Mouse (Mus musculus) intestine, embryonic 15.5 days (tissue): ENCODE data around the gene Atp1b2. TPM values are rescaled to one million over a fixed set of nuclear protein-coding genes. Genes with fewer than 3 reads are reported as not detected.
A peak's percentile ranks its signal among the peaks of the same experiment; 100 is the strongest.

Source experiments
- ATAC-seq: fragments of 200-750 bp; cut with Nextera tagmentation; 2 replicates; pipeline ENCODE4 v1.8.0; 2017; ENCODE audit warnings: moderate TSS enrichment, moderate library complexity
- H3K27ac ChIP-seq: fragments of 300-500 bp; sonication (generic); 2 replicates; pipeline ENCODE4 v1.5.1; 2015; ENCODE audit warnings: mild to moderate bottlenecking, inconsistent platforms
- H3K27me3 ChIP-seq: fragments of 300-500 bp; sonication (generic); replicated peaks from 2 replicates; pipeline ENCODE4 v1.6.1; 2015; ENCODE audit warnings: inconsistent platforms
- H3K36me3 ChIP-seq: fragments of 300-500 bp; sonication (generic); 2 replicates; pipeline ENCODE4 v1.6.1; 2015; ENCODE audit warnings: inconsistent platforms
- H3K4me1 ChIP-seq: fragments of 300-500 bp; sonication (generic); replicated peaks from 2 replicates; pipeline ENCODE4 v1.6.1; 2015; ENCODE audit warnings: inconsistent platforms
- H3K4me2 ChIP-seq: fragments of 300-500 bp; sonication (generic); replicated peaks from 2 replicates; pipeline ENCODE4 v1.6.1; 2015; ENCODE audit warnings: mild to moderate bottlenecking, inconsistent platforms
- H3K4me3 ChIP-seq: fragments of 300-500 bp; sonication (generic); replicated peaks from 2 replicates; pipeline ENCODE4 v1.5.1; 2015; ENCODE audit warnings: inconsistent platforms
- H3K9ac ChIP-seq: fragments of 300-500 bp; sonication (generic); 2 replicates; pipeline ENCODE4 v1.6.1; 2015; ENCODE audit warnings: inconsistent platforms
- H3K9me3 ChIP-seq: fragments of 300-500 bp; sonication (generic); 2 replicates; pipeline ENCODE4 v1.6.1; 2016; ENCODE audit warnings: inconsistent platforms
- WGBS: fragments of 180-500 bp; shearing (Covaris S2); methylation state at CpG from one replicate; pipeline ENCODE4 v1.1.7; 2015; 5-methylcytosine and 5-hydroxymethylcytosine counted together
- polyA plus RNA-seq: library from polyadenylated mRNA; unstranded; fragments of >200 nt; fragmentation: Nextera tagmentation; extraction: Ambion mirVana; gene quantifications from 2 replicates; pipeline ENCODE4 v1.2.1, GENCODE M21; 2015

The Atp1b2 gene
- polyA plus RNA-seq, 1 experiment from 2014 or later, result 6.8 TPM

- Histone ChIP-seq H3K9me3 (no peaks in the 10 kb centered on the region), H3K9ac (peak overlapping the region; percentile 39), H3K36me3 (no peaks in the 10 kb centered on the region), H3K4me3 (peak overlapping the region; percentile 59), H3K27ac (no peak overlapping the region), H3K4me2 (peak overlapping the region; percentile 100), H3K4me1 (peaks cover 41% of the 10 kb centered on the region), H3K27me3 (peaks cover 15% of the 10 kb centered on the region)
- ATAC-seq, result peak; percentile 45
- WGBS, result 1% methylated on average over 70 of the region's 73 CpGs
Measured at GRCm38 (mm10) chr11:69604795-69605664, 712 bp downstream of the Atp1b2 start.

GRCm38 (mm10) chr11:69604347-69604746 is 1.4 kb downstream of the Atp1b2 start:
- Histone ChIP-seq H3K27ac (no peak overlapping the region), H3K9ac (no peak overlapping the region; the same call in 1 of the 2 replicates), H3K4me2 (peak overlapping the region; percentile 100), H3K36me3 (no peaks in the 10 kb centered on the region), H3K4me1 (peaks cover 47% of the 10 kb centered on the region), H3K4me3 (peak overlapping the region; percentile 59; the same call in 1 of the 2 replicates), H3K27me3 (peaks cover 15% of the 10 kb centered on the region), H3K9me3 (no peaks in the 10 kb centered on the region)
- WGBS, result 53% methylated on average over 3 of the region's 3 CpGs
- no peak for ATAC-seq

- H3K4me2 ChIP-seq, result no peak overlapping the region
- H3K4me1 ChIP-seq, result peaks cover 50% of the 10 kb centered on the region
- H3K4me3 ChIP-seq, result no peak overlapping the region
- WGBS, result 86% methylated on average over 8 of the region's 8 CpGs
- H3K9ac ChIP-seq, result no peak overlapping the region
- H3K27me3 ChIP-seq, result peaks cover 15% of the 10 kb centered on the region
- H3K36me3 ChIP-seq, result no peaks in the 10 kb centered on the region
- H3K9me3 ChIP-seq, result no peaks in the 10 kb centered on the region
- no peak for ATAC-seq
- H3K27ac ChIP-seq, result no peak overlapping the region
Measured at GRCm38 (mm10) chr11:69603516-69603915, 2.2 kb downstream of the Atp1b2 start.

GRCm38 (mm10) chr11:69601768-69602167 is 4.0 kb downstream of the Atp1b2 start:
- WGBS, result 57% methylated on average over 3 of the region's 3 CpGs
- Histone ChIP-seq H3K27ac (no peak overlapping the region), H3K4me3 (no peak overlapping the region), H3K4me1 (peaks cover 50% of the 10 kb centered on the region), H3K36me3 (no peaks in the 10 kb centered on the region), H3K9ac (no peak overlapping the region), H3K27me3 (peaks cover 15% of the 10 kb centered on the region), H3K9me3 (no peaks in the 10 kb centered on the region), H3K4me2 (no peak overlapping the region)
- no peak for ATAC-seq

GRCm38 (mm10) chr11:69600098-69600497 is 5.6 kb downstream of the Atp1b2 start:
- Histone ChIP-seq H3K4me1 (peaks cover 40% of the 10 kb centered on the region), H3K9me3 (no peaks in the 10 kb centered on the region), H3K4me2 (peak overlapping the region; percentile 28), H3K9ac (no peak overlapping the region), H3K27me3 (peaks cover 11% of the 10 kb centered on the region), H3K27ac (peak overlapping the region; percentile 56; the same call in 1 of the 2 replicates), H3K4me3 (no peak overlapping the region), H3K36me3 (no peaks in the 10 kb centered on the region)
- WGBS, result 16% methylated on average over 6 of the region's 6 CpGs
- peak; percentile 64 for ATAC-seq

- Histone ChIP-seq H3K9me3 (no peaks in the 10 kb centered on the region), H3K4me3 (no peak overlapping the region), H3K27ac (0 out of 2 replicates have a peak overlapping the region, but pooled peaks have one; percentile 14), H3K27me3 (peaks cover 8% of the 10 kb centered on the region; the same call in 1 of the 2 replicates), H3K4me1 (peaks cover 36% of the 10 kb centered on the region), H3K4me2 (peak overlapping the region; percentile 28; the same call in 1 of the 2 replicates), H3K36me3 (no peaks in the 10 kb centered on the region), H3K9ac (no peak overlapping the region)
- ATAC-seq, result no peak
- WGBS, result 11% methylated on average over 9 of the region's 9 CpGs
Measured at GRCm38 (mm10) chr11:69599436-69599835, 6.3 kb downstream of the Atp1b2 start.

- Histone ChIP-seq H3K4me3 (no peak overlapping the region), H3K36me3 (peaks cover 13% of the 10 kb centered on the region; the same call in 1 of the 2 replicates), H3K9ac (no peak overlapping the region), H3K27me3 (no peaks in the 10 kb centered on the region), H3K9me3 (no peaks in the 10 kb centered on the region), H3K27ac (no peak overlapping the region), H3K4me2 (no peak overlapping the region), H3K4me1 (peaks cover 7% of the 10 kb centered on the region)
- ATAC-seq, result no peak
- WGBS, result 96% methylated on average over 6 of the region's 6 CpGs
Measured at GRCm38 (mm10) chr11:69594853-69595252, 10.9 kb downstream of the Atp1b2 start.

GRCm38 (mm10) chr11:69592799-69593198 is 12.9 kb downstream of the Atp1b2 start:
- no peaks in the 10 kb centered on the region for H3K9me3 ChIP-seq
- H3K4me3 ChIP-seq, result no peak overlapping the region
- H3K27ac ChIP-seq, result no peak overlapping the region
- ATAC-seq, result no peak
- 82% methylated on average over 4 of the region's 4 CpGs for WGBS
- peaks cover 33% of the 10 kb centered on the region for H3K36me3 ChIP-seq
- no peak overlapping the region for H3K9ac ChIP-seq
- no peak overlapping the region for H3K4me2 ChIP-seq
- no peaks in the 10 kb centered on the region for H3K4me1 ChIP-seq
- H3K27me3 ChIP-seq, result no peaks in the 10 kb centered on the region

GRCm38 (mm10) chr11:69591899-69592637 is 13.7 kb downstream of the Atp1b2 start:
- Histone ChIP-seq H3K4me3 (no peak overlapping the region), H3K36me3 (peaks cover 39% of the 10 kb centered on the region), H3K4me2 (no peak overlapping the region), H3K4me1 (no peaks in the 10 kb centered on the region), H3K9ac (no peak overlapping the region), H3K9me3 (no peaks in the 10 kb centered on the region), H3K27me3 (no peaks in the 10 kb centered on the region), H3K27ac (no peak overlapping the region)
- WGBS, result 76% methylated on average over 7 of the region's 7 CpGs
- ATAC-seq, result no peak

GRCm38 (mm10) chr11:69591424-69591823 is 14.3 kb downstream of the Atp1b2 start:
- peaks cover 39% of the 10 kb centered on the region for H3K36me3 ChIP-seq
- no peaks in the 10 kb centered on the region for H3K27me3 ChIP-seq
- no peak overlapping the region for H3K9ac ChIP-seq
- no peak overlapping the region for H3K4me3 ChIP-seq
- H3K9me3 ChIP-seq, result no peaks in the 10 kb centered on the region
- 87% methylated on average over 3 of the region's 3 CpGs for WGBS
- no peak overlapping the region for H3K27ac ChIP-seq
- no peak overlapping the region for H3K4me2 ChIP-seq
- no peak for ATAC-seq
- no peaks in the 10 kb centered on the region for H3K4me1 ChIP-seq

- H3K4me2 ChIP-seq, result no peak overlapping the region
- no peak overlapping the region for H3K9ac ChIP-seq
- no peaks in the 10 kb centered on the region for H3K27me3 ChIP-seq
- peaks cover 39% of the 10 kb centered on the region for H3K36me3 ChIP-seq
- no peaks in the 10 kb centered on the region for H3K9me3 ChIP-seq
- no peaks in the 10 kb centered on the region for H3K4me1 ChIP-seq
- no peak overlapping the region for H3K27ac ChIP-seq
- no peak overlapping the region for H3K4me3 ChIP-seq
- WGBS, result 95% methylated on average over 8 of the region's 8 CpGs
- no peak for ATAC-seq
Measured at GRCm38 (mm10) chr11:69590622-69591021, 15.1 kb downstream of the Atp1b2 start.

GRCm38 (mm10) chr11:69589207-69589834 is 16.4 kb downstream of the Atp1b2 start:
- H3K36me3 ChIP-seq, result peaks cover 39% of the 10 kb centered on the region
- 89% methylated on average over 22 of the region's 22 CpGs for WGBS
- H3K27ac ChIP-seq, result no peak overlapping the region
- H3K9me3 ChIP-seq, result no peaks in the 10 kb centered on the region
- H3K27me3 ChIP-seq, result no peaks in the 10 kb centered on the region
- H3K4me2 ChIP-seq, result no peak overlapping the region
- H3K4me3 ChIP-seq, result no peak overlapping the region
- no peak for ATAC-seq
- H3K4me1 ChIP-seq, result no peaks in the 10 kb centered on the region
- H3K9ac ChIP-seq, result no peak overlapping the region
